Mouse (Mus musculus) small intestine, adult 2 months (tissue): ENCODE data around the gene Zbtb9. TPM values are rescaled to one million over a fixed set of nuclear protein-coding genes. Genes with fewer than 3 reads are reported as not detected.
A peak's percentile ranks its signal among the peaks of the same experiment; 100 is the strongest.

Experiments
- H3K27ac ChIP-seq: fragments of 200-500 bp; 2 replicates; pipeline ENCODE4 v1.5.1; 2012; ENCODE audit warnings: low read depth, low read length, control low read depth, inconsistent platforms; ENCODE audit not compliant: insufficient read depth
- H3K27me3 ChIP-seq: fragments of 200-500 bp; 2 replicates; pipeline ENCODE4 v1.6.1; 2012; ENCODE audit warnings: mild to moderate bottlenecking, moderate library complexity, low read length, inconsistent platforms; ENCODE audit not compliant: control insufficient read depth, insufficient read depth
- H3K36me3 ChIP-seq: fragments of 200-500 bp; 2 replicates; pipeline ENCODE4 v1.6.1; 2012; ENCODE audit warnings: mild to moderate bottlenecking, low read length, control low read depth, inconsistent platforms; ENCODE audit not compliant: control insufficient read depth, insufficient read depth
- H3K4me1 ChIP-seq: fragments of 200-500 bp; 2 replicates; pipeline ENCODE4 v1.6.1; 2012; ENCODE audit warnings: low read length, inconsistent platforms, mixed read lengths; ENCODE audit not compliant: control insufficient read depth, insufficient read depth, insufficient read length
- H3K4me3 ChIP-seq: fragments of 200-500 bp; 2 replicates; pipeline ENCODE4 v1.5.1; 2012; ENCODE audit warnings: low read depth, mild to moderate bottlenecking, control low read depth, inconsistent platforms, low read length, moderate library complexity
- CTCF ChIP-seq: fragments of 200-500 bp; IDR thresholded peaks from 2 replicates; pipeline ENCODE4 v1.5.1; 2012; ENCODE audit warnings: low read depth, mild to moderate bottlenecking, control low read depth, inconsistent platforms, low read length, moderate library complexity, mixed read lengths; ENCODE audit not compliant: insufficient replicate concordance, insufficient read length; ENCODE audit errors: extremely low read depth
- POLR2A ChIP-seq: fragments of 200-500 bp; IDR thresholded peaks from 2 replicates; pipeline ENCODE4 v1.6.1; 2012; ENCODE audit warnings: low read depth, mild to moderate bottlenecking, control low read depth, inconsistent platforms, low read length, moderate library complexity
- WGBS: fragments of 180-500 bp; shearing (Covaris S2); methylation state at CpG from one replicate; pipeline ENCODE4 v1.1.7; 2018; 5-methylcytosine and 5-hydroxymethylcytosine counted together
- polyA plus RNA-seq: library from polyadenylated mRNA; depleted of rRNA; stranded (reverse); fragments of >200 nt; gene quantifications from 2 replicates; pipeline ENCODE4 v1.2.3, GENCODE M21; 2012

Zbtb9 gene
- polyA plus RNA-seq, 1 experiment: 9.1 TPM

GRCm38 (mm10) chr17:27012909-27013308 lies 39.9 kb downstream of the Zbtb9 start:
- no peak overlapping the region for H3K27ac ChIP-seq
- TF ChIP-seq POLR2A: no peak
- H3K36me3 ChIP-seq: no peaks in the 10 kb centered on the region
- no peak overlapping the region for H3K4me3 ChIP-seq
- no peaks in the 10 kb centered on the region for H3K27me3 ChIP-seq
- H3K4me1 ChIP-seq: peaks cover 8% of the 10 kb centered on the region; the same call in 1 of the 2 replicates
- WGBS: 42% methylated on average over 6 of the region's 6 CpGs

GRCm38 (mm10) chr17:27017564-27018499 lies 44.9 kb downstream of the Zbtb9 start:
- TF ChIP-seq CTCF (no peak), POLR2A (0 out of 2 replicates have a peak, but pooled peaks have one; percentile 30)
- peaks cover 32% of the 10 kb centered on the region for H3K36me3 ChIP-seq
- H3K4me1 ChIP-seq: peaks cover 5% of the 10 kb centered on the region
- H3K27me3 ChIP-seq: no peaks in the 10 kb centered on the region
- 5% methylated on average over 34 of the region's 34 CpGs for WGBS
- H3K4me3 ChIP-seq: peak overlapping the region; percentile 71
- no peak overlapping the region for H3K27ac ChIP-seq

- 50% methylated on average over 12 of the region's 12 CpGs for WGBS
- H3K27me3 ChIP-seq: no peaks in the 10 kb centered on the region
- peak overlapping the region; percentile 71; the same call in 1 of the 2 replicates for H3K4me3 ChIP-seq
- H3K27ac ChIP-seq: no peak overlapping the region
- no peak for TF ChIP-seq POLR2A
- TF ChIP-seq CTCF: no peak
- H3K4me1 ChIP-seq: peaks cover 5% of the 10 kb centered on the region
- H3K36me3 ChIP-seq: peaks cover 40% of the 10 kb centered on the region
Measured at GRCm38 (mm10) chr17:27018555-27019196, 45.7 kb downstream of the Zbtb9 start.

- Histone ChIP-seq H3K36me3 (peaks cover 60% of the 10 kb centered on the region), H3K4me1 (peaks cover 15% of the 10 kb centered on the region), H3K4me3 (no peak overlapping the region), H3K27me3 (no peaks in the 10 kb centered on the region), H3K27ac (no peak overlapping the region)
- WGBS: 92% methylated on average over 14 of the region's 14 CpGs
- TF ChIP-seq CTCF (no peak), POLR2A (no peak)
Measured at GRCm38 (mm10) chr17:27021076-27021475, 48.1 kb downstream of the Zbtb9 start.

- H3K36me3 ChIP-seq: peaks cover 63% of the 10 kb centered on the region
- H3K27ac ChIP-seq: no peak overlapping the region
- WGBS: 89% methylated on average over 9 of the region's 9 CpGs
Measured at GRCm38 (mm10) chr17:27021736-27022135, 48.8 kb downstream of the Zbtb9 start.

GRCm38 (mm10) chr17:27023342-27023741 lies 50.4 kb downstream of the Zbtb9 start:
- Histone ChIP-seq H3K27ac (no peak overlapping the region), H3K4me3 (no peak overlapping the region), H3K4me1 (peaks cover 14% of the 10 kb centered on the region), H3K27me3 (no peaks in the 10 kb centered on the region), H3K36me3 (peaks cover 63% of the 10 kb centered on the region)
- 90% methylated on average over 4 of the region's 4 CpGs for WGBS
- TF ChIP-seq POLR2A: no peak
- TF ChIP-seq CTCF: no peak

More at GRCm38 (mm10) chr17:27021736-27022135, 48.8 kb downstream of the Zbtb9 start:
- peaks cover 19% of the 10 kb centered on the region for H3K4me1 ChIP-seq
- no peaks in the 10 kb centered on the region for H3K27me3 ChIP-seq
- TF ChIP-seq POLR2A (no peak), CTCF (no peak)
- H3K4me3 ChIP-seq: no peak overlapping the region

GRCm38 (mm10) chr17:27025326-27025902 lies 52.4 kb downstream of the Zbtb9 start:
- Histone ChIP-seq H3K27ac (peak overlapping the region; percentile 92), H3K4me1 (peaks cover 18% of the 10 kb centered on the region), H3K27me3 (no peaks in the 10 kb centered on the region), H3K36me3 (peaks cover 54% of the 10 kb centered on the region), H3K4me3 (peak overlapping the region; percentile 22; the same call in 1 of the 2 replicates)
- TF ChIP-seq POLR2A: no peak
- TF ChIP-seq CTCF: no peak
- 73% methylated on average over 17 of the region's 17 CpGs for WGBS
